Mouse (Mus musculus): ENCODE data around the gene Mettl8.

Mettl8 gene

GRCm38 (mm10) chr2:70989201-70990191 lies 65.9 kb downstream of the Mettl8 start:
- no peak for DNase-seq (ENCODE audit: low read depth)

- no peak for DNase-seq (ENCODE audit: low read depth)
Observed at GRCm38 (mm10) chr2:70978271-70978670, 77.1 kb downstream of the Mettl8 start.

DNA sequence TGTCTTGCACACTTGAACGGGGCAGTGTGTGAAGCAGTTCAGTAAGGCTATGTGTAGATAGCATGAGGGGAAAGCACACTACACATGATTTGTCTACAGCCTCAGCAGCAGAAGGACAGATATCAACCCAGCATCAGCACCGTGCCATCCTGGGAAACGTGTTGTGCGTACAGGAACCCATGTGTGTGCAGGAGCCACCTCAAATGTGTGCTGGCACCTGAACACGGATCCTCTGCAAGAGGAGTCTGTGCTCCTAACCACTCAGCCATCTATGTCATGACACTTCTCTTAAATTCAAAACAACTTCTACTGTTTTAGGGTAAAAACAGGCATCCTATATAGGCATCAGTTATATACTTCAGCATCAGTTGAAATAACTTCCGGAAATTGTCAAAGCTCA lies 80.6 kb downstream of the Mettl8 start:
- no peak for DNase-seq (ENCODE audit: low read depth)

DNA sequence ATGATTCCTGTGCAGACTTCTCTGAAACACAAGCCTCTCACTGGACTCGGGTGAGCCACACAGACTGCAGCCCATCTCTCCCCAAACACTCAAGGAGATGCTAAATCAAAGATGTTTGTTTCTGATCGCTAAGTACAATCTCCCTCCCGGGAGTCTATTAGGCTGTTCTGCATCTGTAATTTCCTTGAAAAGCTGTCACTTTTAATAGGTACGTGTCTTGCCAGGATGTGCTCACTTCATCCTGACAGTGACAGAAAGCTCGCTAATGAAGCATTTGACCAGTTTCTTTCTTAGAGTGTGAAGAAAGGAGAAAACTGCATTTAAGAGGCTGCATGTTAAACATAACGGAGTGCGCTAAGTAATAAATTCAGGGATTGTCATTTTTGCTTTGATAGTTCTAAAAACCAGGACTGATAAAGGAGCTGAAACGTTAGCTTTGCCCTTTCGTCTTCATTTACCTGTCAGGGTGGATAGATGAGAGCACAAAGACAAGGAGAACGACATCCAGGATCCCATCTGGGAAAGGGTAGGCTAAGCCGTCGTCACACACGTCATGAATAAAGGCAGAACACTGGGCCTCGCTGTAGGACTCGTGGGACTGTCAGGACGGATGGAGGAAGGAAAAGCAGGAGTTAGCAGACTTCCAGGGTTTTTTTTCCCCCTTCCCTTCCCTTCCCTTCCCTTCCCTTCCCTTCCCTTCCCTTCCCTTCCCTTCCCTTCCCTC lies 82.4 kb downstream of the Mettl8 start:
- DNase-seq (ENCODE audit: low read depth): no peak

- no peak for DNase-seq (ENCODE audit: low read depth)
Observed at GRCm38 (mm10) chr2:70970158-70970741, 85.1 kb downstream of the Mettl8 start.

DNA sequence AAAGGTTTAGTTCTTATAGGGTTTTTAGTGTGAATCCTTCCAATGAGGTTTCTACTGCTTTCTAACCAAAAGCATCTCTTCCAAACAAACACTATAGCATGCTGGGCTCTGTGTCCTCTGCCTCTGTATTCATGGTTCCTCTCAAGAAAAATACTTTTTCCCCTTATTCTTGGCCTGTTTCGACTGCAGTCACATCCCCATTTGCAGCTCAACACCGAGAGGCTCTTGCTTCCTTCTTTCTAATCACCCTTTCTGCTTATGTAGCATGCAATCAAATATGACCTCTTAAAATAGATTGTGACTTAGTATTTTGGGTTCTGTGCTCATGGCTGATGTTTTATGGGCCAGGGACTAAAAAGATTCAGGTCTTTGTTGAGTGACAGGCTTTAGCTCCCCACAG lies 87.1 kb downstream of the Mettl8 start:
- no peak for DNase-seq (ENCODE audit: low read depth)

DNA sequence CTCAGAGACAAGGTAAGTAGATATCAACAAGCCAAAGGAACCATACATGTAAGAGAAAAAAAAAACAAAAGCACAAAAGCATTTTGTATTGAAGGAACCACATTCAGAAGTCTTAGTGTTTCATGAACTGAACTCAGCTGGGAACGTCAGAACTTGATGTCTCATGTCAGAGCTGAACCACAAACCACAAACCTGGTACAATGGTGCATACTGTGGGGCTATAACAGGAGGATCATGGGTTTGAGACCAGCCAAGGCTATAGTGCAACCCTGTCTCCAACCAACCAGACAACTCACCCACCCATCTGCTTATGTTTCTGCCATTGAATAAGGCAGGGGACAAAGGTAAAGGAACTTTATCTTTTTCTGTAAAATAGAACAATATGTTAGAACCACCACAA lies 88.2 kb downstream of the Mettl8 start:
- DNase-seq (ENCODE audit: low read depth): no peak

- peak; percentile 41 for DNase-seq (ENCODE audit: low read depth)
Observed at GRCm38 (mm10) chr2:70964809-70965208, 90.6 kb downstream of the Mettl8 start.

GRCm38 (mm10) chr2:70962921-70963320 lies 92.5 kb downstream of the Mettl8 start:
- no peak for DNase-seq (ENCODE audit: low read depth)

- DNase-seq (ENCODE audit: low read depth): no peak
Observed at GRCm38 (mm10) chr2:70961086-70961941, 94.1 kb downstream of the Mettl8 start.

DNA sequence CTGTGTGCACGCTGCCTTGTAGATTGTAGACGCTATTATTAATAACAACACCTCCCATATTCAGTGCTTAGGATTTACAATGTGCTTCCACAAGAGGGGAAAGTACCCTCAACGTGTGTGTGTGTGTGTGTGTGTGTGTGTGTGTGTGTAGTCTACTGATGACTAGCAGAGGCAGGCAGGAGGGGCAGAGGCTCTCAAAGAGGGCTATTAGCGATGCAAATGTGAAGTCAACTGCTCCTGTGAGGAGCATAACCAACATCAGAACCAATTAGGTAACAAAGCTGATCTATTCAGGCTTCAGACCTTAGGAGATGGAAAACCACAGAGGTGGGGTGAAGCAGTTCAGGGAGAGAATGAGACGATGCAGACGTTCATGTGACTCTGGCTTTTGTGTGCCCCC lies 95.3 kb downstream of the Mettl8 start:
- DNase-seq (ENCODE audit: low read depth): no peak

- no peak for DNase-seq (ENCODE audit: low read depth)
Observed at GRCm38 (mm10) chr2:70959337-70959736, 96.0 kb downstream of the Mettl8 start.

- DNase-seq (ENCODE audit: low read depth): no peak
Observed at GRCm38 (mm10) chr2:70958536-70958935, 96.8 kb downstream of the Mettl8 start.

DNA sequence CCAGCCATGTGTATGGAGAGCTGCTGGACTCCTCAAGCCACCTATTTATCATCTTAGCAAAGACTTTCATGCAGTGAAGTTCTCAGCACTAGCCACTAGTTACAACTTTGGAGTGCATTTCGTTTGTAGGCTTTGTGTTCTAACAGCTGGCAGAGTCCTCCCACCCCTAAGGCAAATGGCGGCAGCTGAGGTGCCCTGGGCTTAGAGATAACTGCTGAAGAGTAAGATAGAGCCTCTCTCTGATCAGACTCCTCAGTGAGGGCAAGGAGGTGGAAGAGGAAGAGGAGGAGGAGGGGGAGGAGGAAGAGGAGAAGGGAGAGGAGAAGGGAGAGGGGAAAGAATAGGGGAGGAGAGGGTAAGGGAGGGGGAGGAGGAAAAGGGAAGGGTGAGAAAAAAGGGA lies 101.8 kb downstream of the Mettl8 start:
- DNase-seq (ENCODE audit: low read depth): no peak

- no peak for DNase-seq (ENCODE audit: low read depth)
Observed at GRCm38 (mm10) chr2:70951944-70952343, 103.4 kb downstream of the Mettl8 start.

- DNase-seq (ENCODE audit: low read depth): no peak
Observed at GRCm38 (mm10) chr2:70944511-70945305, 110.7 kb downstream of the Mettl8 start.

DNA sequence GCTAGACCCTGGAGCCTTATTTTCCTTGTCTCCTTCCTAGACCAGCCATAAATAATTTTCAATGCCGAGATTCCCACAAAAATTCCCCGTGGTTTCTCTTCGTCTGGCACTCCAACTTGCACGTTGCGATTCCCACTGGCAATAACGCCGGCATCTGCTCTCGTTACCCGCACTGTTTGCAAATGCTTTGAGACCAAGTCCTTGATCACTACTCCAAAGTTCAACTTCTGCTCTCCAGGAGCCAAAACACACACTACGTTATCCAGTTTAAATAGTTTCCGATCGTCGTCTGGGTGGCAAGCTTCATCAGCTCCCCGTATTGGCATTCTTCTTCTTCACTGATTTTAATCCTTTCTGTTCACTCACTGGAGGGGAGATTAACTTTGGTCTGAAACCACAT lies 114.6 kb downstream of the Mettl8 start:
- DNase-seq (ENCODE audit: low read depth): no peak

GRCm38 (mm10) chr2:70938844-70939494 lies 116.4 kb downstream of the Mettl8 start:
- DNase-seq (ENCODE audit: low read depth): no peak

- no peak for DNase-seq (ENCODE audit: low read depth)
Observed at GRCm38 (mm10) chr2:70934772-70935171, 120.6 kb downstream of the Mettl8 start.

- no peak for DNase-seq (ENCODE audit: low read depth)
Observed at GRCm38 (mm10) chr2:70933516-70933915, 121.9 kb downstream of the Mettl8 start.

Measured in c-Kit-positive CD71-negative TER-119-negative erythroid progenitor cells, embryonic 14.5 days (primary cell).